Mouse (Mus musculus) limb, embryonic 13.5 days (tissue): ENCODE results near the gene Nle1. TPM values are rescaled to one million over a fixed set of nuclear protein-coding genes. Genes with fewer than 3 reads are reported as not detected.

ENCODE experiments used
- ATAC-seq: fragments of 200-750 bp; cut with Nextera tagmentation; 2 replicates; pipeline ENCODE4 v1.8.0; 2017; ENCODE audit warnings: low read depth, moderate number of reproducible peaks, moderate TSS enrichment; ENCODE audit not compliant: low FRiP score
- H3K27ac ChIP-seq: fragments of 300-500 bp; sonication (generic); 2 replicates; pipeline ENCODE4 v1.5.1; 2015; ENCODE audit warnings: inconsistent platforms, mild to moderate bottlenecking, moderate library complexity
- H3K27me3 ChIP-seq: fragments of 300-500 bp; sonication (generic); 2 replicates; pipeline ENCODE4 v1.6.1; 2015; ENCODE audit warnings: mild to moderate bottlenecking, inconsistent platforms
- H3K36me3 ChIP-seq: fragments of 300-500 bp; sonication (generic); 2 replicates; pipeline ENCODE4 v1.6.1; 2015; ENCODE audit warnings: inconsistent platforms, mild to moderate bottlenecking, moderate library complexity
- H3K4me1 ChIP-seq: fragments of 300-500 bp; sonication (generic); 2 replicates; pipeline ENCODE4 v1.6.1; 2015; ENCODE audit warnings: inconsistent platforms
- H3K4me2 ChIP-seq: fragments of 300-500 bp; sonication (generic); replicated peaks from 2 replicates; pipeline ENCODE4 v1.6.1; 2015; ENCODE audit warnings: inconsistent platforms, mild to moderate bottlenecking, moderate library complexity
- H3K4me3 ChIP-seq: fragments of 300-500 bp; sonication (generic); 2 replicates; pipeline ENCODE4 v1.5.1; 2015; ENCODE audit warnings: moderate library complexity, mild to moderate bottlenecking, inconsistent platforms
- H3K9ac ChIP-seq: fragments of 300-500 bp; sonication (generic); 2 replicates; pipeline ENCODE4 v1.6.1; 2015; ENCODE audit warnings: mild to moderate bottlenecking, inconsistent platforms
- H3K9me3 ChIP-seq: fragments of 300-500 bp; sonication (generic); 2 replicates; pipeline ENCODE4 v1.6.1; 2016; ENCODE audit warnings: inconsistent platforms
- WGBS: fragments of 180-500 bp; shearing (Covaris S2); methylation state at CpG from one replicate; pipeline ENCODE4 v1.1.7; 2015; 5-methylcytosine and 5-hydroxymethylcytosine counted together
- polyA plus RNA-seq: library from polyadenylated mRNA; unstranded; fragments of >200 nt; fragmentation: Nextera tagmentation; extraction: Ambion mirVana; gene quantifications from 2 replicates; pipeline ENCODE4 v1.2.1, GENCODE M21; 2015

Gene Nle1
- polyA plus RNA-seq, 1 experiment from 2014 or later, result 41.3 TPM

DNA sequence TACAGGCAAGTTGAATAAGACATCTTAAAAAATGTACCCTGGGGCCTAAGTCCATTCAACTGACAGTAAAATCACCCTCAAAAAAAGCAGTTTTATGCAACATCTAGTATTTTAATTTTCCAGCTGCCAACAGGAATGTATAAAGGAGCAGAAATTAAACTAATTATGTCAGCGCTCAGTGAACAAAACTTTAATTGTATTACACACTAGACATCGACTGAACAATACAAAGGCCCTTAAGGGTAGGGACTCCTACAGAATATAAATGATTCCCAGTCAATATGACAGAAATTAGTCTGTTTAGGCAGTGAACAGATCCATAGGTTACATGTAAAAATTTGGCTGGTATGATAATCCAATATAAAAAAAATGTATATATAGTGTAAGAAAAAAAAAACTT lies 45.2 kb downstream of the Nle1 start:
- Histone ChIP-seq H3K4me2 (no peak overlapping the region), H3K9me3 (no peaks in the 10 kb centered on the region), H3K4me1 (peaks cover 19% of the 10 kb centered on the region), H3K4me3 (no peak overlapping the region), H3K36me3 (no peaks in the 10 kb centered on the region), H3K27me3 (no peaks in the 10 kb centered on the region), H3K9ac (no peak overlapping the region), H3K27ac (no peak overlapping the region)
- no peak for ATAC-seq
- 72% methylated on average over 2 of the region's 2 CpGs for WGBS

DNA sequence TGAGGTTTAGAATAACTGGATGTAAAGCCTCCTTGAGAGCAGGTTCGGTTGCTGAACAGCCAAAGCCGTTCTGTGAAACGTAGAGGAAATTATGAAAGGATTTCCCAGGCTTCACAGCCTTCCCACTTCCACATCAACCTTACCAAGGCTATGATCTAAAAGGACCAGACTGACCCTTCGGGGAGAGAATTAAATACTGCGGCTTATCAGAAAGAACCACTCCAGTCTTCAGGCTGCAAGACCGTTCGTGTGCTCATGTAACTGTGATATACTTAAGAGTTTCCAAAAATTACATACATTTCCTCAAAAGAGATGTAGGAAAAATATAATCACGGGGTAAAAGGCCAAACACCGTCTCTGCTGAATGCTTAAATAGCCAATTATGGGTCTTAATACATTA lies 45.6 kb downstream of the Nle1 start:
- Histone ChIP-seq H3K27me3 (no peaks in the 10 kb centered on the region), H3K4me3 (no peak overlapping the region), H3K9ac (no peak overlapping the region), H3K4me2 (no peak overlapping the region), H3K9me3 (no peaks in the 10 kb centered on the region), H3K27ac (no peak overlapping the region), H3K36me3 (no peaks in the 10 kb centered on the region), H3K4me1 (peaks cover 19% of the 10 kb centered on the region)
- 72% methylated on average over 9 of the region's 9 CpGs for WGBS
- ATAC-seq, result no peak

DNA sequence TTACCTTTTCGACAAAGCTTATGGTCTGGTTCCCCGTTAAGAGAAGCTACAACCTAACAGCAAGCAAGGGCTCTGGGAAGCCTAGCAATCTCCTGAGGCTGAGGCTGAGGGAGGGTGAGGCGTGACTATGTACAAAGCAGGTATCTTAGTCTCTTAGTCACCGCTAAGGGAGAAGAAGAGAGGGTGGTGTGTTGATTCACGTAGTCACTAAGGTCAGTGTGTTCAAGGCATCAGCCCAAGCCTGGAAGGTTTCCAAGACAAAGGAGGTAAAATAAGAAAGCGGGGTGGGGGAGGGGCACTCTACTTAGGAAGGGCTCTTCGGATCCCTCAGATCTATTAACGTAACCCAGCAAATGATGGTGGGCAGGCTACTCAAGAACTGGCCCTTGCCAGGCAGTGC lies 46.7 kb downstream of the Nle1 start:
- WGBS, result 72% methylated on average over 8 of the region's 8 CpGs
- Histone ChIP-seq H3K27me3 (no peaks in the 10 kb centered on the region), H3K27ac (no peak overlapping the region), H3K9me3 (no peaks in the 10 kb centered on the region), H3K4me3 (no peak overlapping the region), H3K4me1 (peaks cover 23% of the 10 kb centered on the region), H3K9ac (no peak overlapping the region), H3K36me3 (no peaks in the 10 kb centered on the region), H3K4me2 (no peak overlapping the region)
- ATAC-seq, result no peak

DNA sequence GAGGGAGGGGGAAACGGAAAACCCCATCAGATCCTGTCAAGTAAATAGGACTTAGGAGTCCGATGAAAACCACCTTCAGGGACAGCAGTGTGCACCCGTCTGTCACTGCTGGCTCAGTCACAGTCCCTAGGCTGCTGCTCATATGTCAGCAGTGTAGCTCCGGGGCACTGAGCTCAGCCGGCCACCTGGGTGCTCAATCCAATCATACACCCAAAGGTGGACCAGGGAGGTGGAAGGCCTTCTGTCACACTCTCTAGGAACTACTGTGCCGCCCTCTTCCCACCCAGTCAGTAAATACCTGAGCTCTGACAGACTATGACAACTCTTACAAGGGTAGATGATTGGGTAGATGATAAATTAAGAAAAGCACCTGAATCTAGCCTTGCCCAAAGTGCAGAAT lies 47.5 kb downstream of the Nle1 start:
- Histone ChIP-seq H3K4me1 (peaks cover 29% of the 10 kb centered on the region), H3K9ac (no peak overlapping the region), H3K4me3 (no peak overlapping the region), H3K9me3 (no peaks in the 10 kb centered on the region), H3K27me3 (no peaks in the 10 kb centered on the region), H3K36me3 (no peaks in the 10 kb centered on the region), H3K27ac (no peak overlapping the region), H3K4me2 (no peak overlapping the region)
- ATAC-seq, result no peak
- 91% methylated on average over 6 of the region's 6 CpGs for WGBS

DNA sequence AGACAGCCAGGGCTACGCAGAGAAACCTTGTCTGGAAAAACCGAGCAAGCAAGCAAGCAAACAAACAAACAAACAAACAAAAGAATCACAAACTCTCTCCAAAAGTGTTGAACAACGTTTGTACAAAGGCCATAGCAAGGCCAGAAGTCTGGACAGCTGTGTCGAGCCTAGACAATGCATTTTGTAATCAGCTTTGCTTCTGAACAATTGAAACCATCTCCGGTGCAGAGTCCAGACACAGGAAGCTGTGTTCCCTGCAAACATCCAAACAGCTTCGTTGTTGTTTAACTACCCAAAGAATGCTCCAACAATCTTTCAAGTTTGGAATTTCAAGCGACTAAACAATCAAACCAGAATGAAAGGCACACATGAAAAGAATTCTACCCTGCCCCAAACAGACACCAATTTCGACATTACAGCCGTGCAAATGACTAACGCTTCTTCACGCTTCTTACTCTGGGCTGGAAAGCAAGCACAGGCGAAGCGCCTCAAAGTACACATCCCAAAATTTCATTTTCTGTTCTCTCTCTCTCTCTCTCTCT lies 50.8 kb downstream of the Nle1 start:
- Histone ChIP-seq H3K4me2 (no peak overlapping the region), H3K9me3 (no peaks in the 10 kb centered on the region), H3K4me3 (no peak overlapping the region), H3K27ac (no peak overlapping the region), H3K4me1 (peaks cover 21% of the 10 kb centered on the region), H3K9ac (no peak overlapping the region), H3K27me3 (no peaks in the 10 kb centered on the region), H3K36me3 (no peaks in the 10 kb centered on the region)
- ATAC-seq, result no peak
- 84% methylated on average over 13 of the region's 13 CpGs for WGBS

DNA sequence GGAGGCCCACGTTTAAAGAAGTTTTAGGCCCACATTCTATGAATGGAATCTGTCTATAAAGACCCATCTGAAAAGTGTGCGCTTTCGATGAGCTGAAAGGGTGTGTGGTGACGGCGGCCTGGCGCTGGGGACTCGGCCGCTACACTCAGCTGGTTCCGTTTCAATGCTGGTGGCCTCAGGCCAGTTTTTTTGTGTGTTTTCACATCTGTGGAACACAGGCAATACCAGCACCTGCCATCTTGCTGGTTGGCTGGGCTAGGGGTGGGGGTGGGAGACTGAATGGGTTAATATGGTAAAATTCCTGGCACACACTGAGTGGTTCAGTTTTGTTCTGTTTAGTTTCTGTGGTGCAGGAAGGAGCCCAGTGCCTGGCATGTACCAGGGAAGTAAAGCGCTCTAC lies 52.2 kb downstream of the Nle1 start:
- H3K27me3 ChIP-seq, result no peaks in the 10 kb centered on the region
- 72% methylated on average over 10 of the region's 10 CpGs for WGBS
- ATAC-seq, result no peak

DNA sequence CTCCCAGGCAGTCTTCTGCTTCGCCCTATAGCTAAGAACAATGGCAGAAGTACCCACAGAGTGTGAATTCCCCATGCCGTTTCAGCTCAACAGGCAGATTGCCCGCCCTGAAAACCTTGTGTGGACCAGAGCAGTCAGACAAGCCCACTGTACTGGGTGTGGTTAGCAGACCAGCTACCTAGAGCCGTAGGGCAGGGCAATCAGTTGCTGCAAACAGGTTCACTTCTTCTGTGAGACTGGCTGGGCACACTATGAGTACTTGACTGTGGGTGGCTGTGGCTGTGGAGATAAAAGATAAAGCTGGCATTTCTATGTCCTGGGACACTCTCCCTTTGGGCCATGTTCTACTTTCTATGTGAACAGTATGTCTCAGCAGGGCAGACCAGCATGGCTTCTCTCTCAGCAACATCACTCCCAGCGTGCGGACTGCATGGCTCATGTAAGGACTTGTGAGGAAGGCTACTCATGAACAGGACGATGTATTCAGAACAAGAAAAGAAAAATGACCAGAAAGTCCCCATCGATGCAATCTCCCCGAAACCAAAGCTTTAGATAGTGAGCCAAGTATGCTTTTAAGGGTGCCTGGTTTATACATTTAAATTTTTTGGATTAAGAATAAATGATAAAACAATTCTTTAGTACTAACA lies 52.8 kb downstream of the Nle1 start:
- Histone ChIP-seq H3K36me3 (no peaks in the 10 kb centered on the region), H3K9me3 (no peaks in the 10 kb centered on the region), H3K27ac (no peak overlapping the region), H3K4me2 (no peak overlapping the region), H3K9ac (no peak overlapping the region), H3K27me3 (no peaks in the 10 kb centered on the region), H3K4me1 (peaks cover 14% of the 10 kb centered on the region), H3K4me3 (no peak overlapping the region)
- ATAC-seq, result no peak
- WGBS, result 88% methylated on average over 9 of the region's 9 CpGs

More for the DNA sequence above, 52.2 kb downstream of the Nle1 start:
- Histone ChIP-seq H3K9me3 (no peaks in the 10 kb centered on the region), H3K4me3 (no peak overlapping the region), H3K4me2 (no peak overlapping the region), H3K27ac (no peak overlapping the region; the same call in 1 of the 2 replicates), H3K36me3 (no peaks in the 10 kb centered on the region), H3K4me1 (peaks cover 10% of the 10 kb centered on the region), H3K9ac (no peak overlapping the region)

DNA sequence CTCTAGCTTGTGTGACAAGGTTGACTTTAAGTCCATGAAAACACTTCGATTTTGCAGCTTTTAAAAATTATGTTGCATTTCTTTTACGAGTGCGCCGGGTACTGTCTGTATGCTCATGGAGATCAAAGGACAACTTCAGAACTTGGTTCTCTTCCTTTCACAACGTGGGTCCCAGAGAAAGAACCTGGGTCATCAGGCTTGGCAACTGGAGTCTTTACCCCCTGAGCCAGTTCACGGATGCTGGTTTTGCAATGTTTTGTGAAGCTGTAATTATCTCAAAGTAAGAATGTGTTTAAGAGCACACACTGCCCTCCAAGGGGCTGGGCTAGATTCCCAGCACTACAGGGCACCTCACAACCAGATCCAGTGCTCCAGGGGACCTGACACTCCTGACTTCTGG lies 54.1 kb downstream of the Nle1 start:
- Histone ChIP-seq H3K27me3 (no peaks in the 10 kb centered on the region), H3K4me1 (peaks cover 23% of the 10 kb centered on the region), H3K9me3 (no peaks in the 10 kb centered on the region), H3K4me2 (no peak overlapping the region), H3K9ac (no peak overlapping the region), H3K36me3 (no peaks in the 10 kb centered on the region), H3K4me3 (no peak overlapping the region), H3K27ac (no peak overlapping the region)
- WGBS, result 77% methylated on average over 6 of the region's 6 CpGs
- no peak for ATAC-seq

DNA sequence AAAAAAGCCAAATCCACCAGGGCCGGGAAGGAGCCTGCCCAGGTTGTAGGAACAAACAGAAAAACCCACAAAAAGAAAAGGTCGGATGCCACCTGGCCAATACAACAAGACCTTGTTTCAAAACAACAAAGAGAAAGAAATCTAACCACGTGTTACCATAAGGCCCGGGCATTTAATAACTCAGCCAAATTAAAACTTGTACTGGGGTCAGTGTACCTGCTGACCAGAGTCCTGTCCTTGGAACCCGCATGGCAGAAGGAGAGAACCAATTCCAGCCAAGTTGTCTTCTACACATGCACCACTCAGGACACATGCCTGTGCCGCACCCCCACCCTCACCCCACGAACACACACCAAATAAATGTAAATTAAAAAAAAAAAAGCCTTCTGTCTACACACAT lies 55.3 kb downstream of the Nle1 start:
- Histone ChIP-seq H3K9me3 (no peaks in the 10 kb centered on the region), H3K27me3 (no peaks in the 10 kb centered on the region), H3K4me1 (peaks cover 23% of the 10 kb centered on the region), H3K4me3 (no peak overlapping the region), H3K4me2 (no peak overlapping the region), H3K9ac (no peak overlapping the region), H3K27ac (no peak overlapping the region), H3K36me3 (no peaks in the 10 kb centered on the region)
- 87% methylated on average over 7 of the region's 7 CpGs for WGBS
- ATAC-seq, result no peak

DNA sequence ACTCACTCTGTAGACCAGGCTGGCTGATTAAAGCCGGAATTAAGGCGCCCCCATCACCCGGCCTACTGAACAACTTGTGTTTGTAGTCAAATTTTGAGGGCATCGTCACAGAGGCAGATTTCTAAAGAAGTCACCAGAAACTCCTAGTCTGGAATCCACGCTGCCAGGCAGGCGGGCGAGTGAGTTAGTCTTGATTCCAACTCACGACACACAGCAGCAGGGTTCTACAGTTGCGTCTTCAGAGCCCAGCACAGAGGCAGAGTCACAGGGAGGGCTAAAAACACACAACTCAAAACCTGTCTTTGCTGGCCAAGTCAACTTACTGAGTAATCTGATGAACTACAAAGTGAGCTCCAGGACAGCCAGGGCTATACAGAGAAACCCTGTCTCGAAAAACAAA lies 55.7 kb downstream of the Nle1 start:
- Histone ChIP-seq H3K9me3 (no peaks in the 10 kb centered on the region), H3K27ac (no peak overlapping the region), H3K4me3 (no peak overlapping the region), H3K9ac (no peak overlapping the region), H3K36me3 (no peaks in the 10 kb centered on the region), H3K4me2 (no peak overlapping the region), H3K27me3 (no peaks in the 10 kb centered on the region), H3K4me1 (peaks cover 28% of the 10 kb centered on the region)
- ATAC-seq, result no peak
- WGBS, result 83% methylated on average over 10 of the region's 10 CpGs

DNA sequence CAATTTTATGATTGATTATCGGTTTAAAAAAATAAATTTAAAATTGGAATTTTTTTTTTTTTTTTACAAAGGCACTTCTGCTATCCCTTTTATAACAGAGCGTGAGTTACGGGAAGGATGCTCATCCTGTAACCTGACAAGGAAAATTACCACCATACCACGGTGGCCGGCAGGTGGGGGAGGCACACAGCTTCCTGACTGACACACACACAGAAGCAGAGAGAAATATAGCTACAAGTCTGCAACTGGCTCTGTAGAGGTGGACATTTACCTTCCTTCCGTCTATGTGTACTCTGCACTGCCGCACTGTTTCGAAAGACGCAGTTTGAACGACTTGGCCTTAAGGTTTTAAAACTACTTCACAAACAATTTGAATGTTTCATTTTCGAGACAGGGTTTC lies 56.1 kb downstream of the Nle1 start:
- no peak overlapping the region for H3K4me2 ChIP-seq
- H3K36me3 ChIP-seq, result no peaks in the 10 kb centered on the region
- ATAC-seq, result no peak
- no peaks in the 10 kb centered on the region for H3K9me3 ChIP-seq
- WGBS, result 86% methylated on average over 11 of the region's 11 CpGs
- H3K27ac ChIP-seq, result no peak overlapping the region
- H3K4me3 ChIP-seq, result no peak overlapping the region
- peaks cover 32% of the 10 kb centered on the region for H3K4me1 ChIP-seq
- no peak overlapping the region for H3K9ac ChIP-seq
- H3K27me3 ChIP-seq, result no peaks in the 10 kb centered on the region
